In the genomic region with DNA sequence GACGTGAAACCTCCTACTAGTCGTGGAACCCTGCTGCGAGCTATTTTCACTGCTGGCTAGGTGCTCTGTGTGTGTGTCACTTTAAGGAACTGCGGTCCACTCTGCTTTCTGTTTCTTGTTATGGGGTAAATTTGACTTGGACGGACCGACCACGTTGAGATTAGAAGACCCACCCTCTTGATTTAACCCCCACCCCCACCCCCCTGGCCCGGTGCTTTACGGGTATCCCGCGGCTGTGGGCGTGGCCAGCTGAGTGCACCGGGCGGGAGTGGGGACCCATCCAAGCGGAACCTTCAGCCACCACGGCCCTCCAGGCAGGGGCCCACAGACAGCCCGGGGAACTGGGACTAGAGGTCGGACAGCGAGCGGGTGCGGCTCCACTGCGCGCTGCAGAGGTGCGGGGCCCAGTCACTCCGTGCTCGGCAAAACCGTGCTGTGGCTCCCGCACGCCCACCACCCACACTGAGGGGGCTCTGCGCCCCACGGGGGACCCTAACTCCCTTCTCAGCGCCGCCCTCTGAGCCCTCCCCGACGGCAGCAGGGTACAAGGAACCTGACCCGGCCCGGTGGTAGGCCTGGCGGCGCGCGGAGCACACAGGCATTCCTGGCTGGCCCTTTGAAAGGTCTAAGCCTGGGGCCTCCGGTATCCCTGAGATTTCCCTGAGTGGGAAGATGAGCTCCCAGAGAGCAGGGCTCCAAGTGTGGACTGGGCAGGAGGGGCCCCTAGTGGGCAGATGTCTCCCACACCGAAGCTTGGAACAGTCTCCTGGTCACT, we compare ENCODE assay signal across 8 mouse cellular contexts. TPM values are rescaled to one million over a fixed set of nuclear protein-coding genes. Genes with fewer than 3 reads are reported as not detected.
DNase-seq lines count a peak whose midpoint lies in the region; ATAC-seq and TF ChIP-seq lines count a peak whose summit lies in the region.

No protein-coding gene starts in this region.

- no peak for TF ChIP-seq POLR2A in ES-Bruce4 (IDR thresholded peaks at IDR 0.05; ENCODE audit: insufficient read depth, low read length)
- TF ChIP-seq POLR2A in bone marrow, adult 2 months (IDR thresholded peaks at IDR 0.05; ENCODE audit: borderline replicate concordance, control insufficient read depth, low read depth, low read length) = peak; percentile 28; the same call in 1 of the 2 replicates

- DNase-seq in forebrain, embryonic 11.5 days (ENCODE audit: low spot score) = peak; percentile 67
- peak; percentile 68 to 76 for DNase-seq in heart, postnatal 10 days
- DNase-seq in kidney, postnatal 25 days = peak; percentile 77 to 88
- peak; percentile 73 for DNase-seq in lung, postnatal 10 days
- peak; percentile 29 for DNase-seq in ovary, postnatal 10 days (ENCODE audit: low spot score)
- peak; percentile 58 for DNase-seq in urinary bladder, postnatal 25 days (ENCODE audit: low spot score)

- TF ChIP-seq CTCF in ES-Bruce4 (IDR thresholded peaks at IDR 0.05; ENCODE audit: low read depth, low read length) = no peak
- TF ChIP-seq CTCF in bone marrow, adult 2 months (IDR thresholded peaks at IDR 0.05; ENCODE audit: control insufficient read depth, insufficient read depth, low read length) = no peak

- peak overlapping the region; percentile 60 for H3K4me2 ChIP-seq in forebrain, embryonic 11.5 days (ENCODE audit: low read depth, low read length, severe bottlenecking)

- H3K27me3 ChIP-seq in ES-Bruce4 (ENCODE audit: control insufficient read depth, insufficient read depth, low read length, poor library complexity, severe bottlenecking) = no peaks in the 10 kb centered on the region
- H3K27me3 ChIP-seq in forebrain, embryonic 11.5 days (ENCODE audit: control insufficient read depth, insufficient read depth, low read length) = no peaks in the 10 kb centered on the region

- peaks cover 16% of the 10 kb centered on the region for H3K9me3 ChIP-seq in ES-Bruce4 (replicated peaks; ENCODE audit: control insufficient read depth, insufficient read depth, low read length, poor library complexity, severe bottlenecking)
- H3K9me3 ChIP-seq in forebrain, embryonic 11.5 days (ENCODE audit: control insufficient read depth, low read length) = no peaks in the 10 kb centered on the region; the same call in 1 of the 2 replicates

- intact Hi-C loops in heart, postnatal 10 days (cut with DNase I) = no loop called here

- H3K4me1 ChIP-seq in ES-Bruce4 (ENCODE audit: control insufficient read depth, insufficient read depth, low read length) = no peaks in the 10 kb centered on the region
- H3K4me1 ChIP-seq in bone marrow, adult 2 months (ENCODE audit: control insufficient read depth, insufficient read depth, low read length) = no peaks in the 10 kb centered on the region
- H3K4me1 ChIP-seq in forebrain, embryonic 11.5 days (replicated peaks; ENCODE audit: control insufficient read depth, insufficient read depth, low read length) = no peaks in the 10 kb centered on the region

- no peak for TF ChIP-seq EP300 in ES-Bruce4 (IDR thresholded peaks at IDR 0.05; ENCODE audit: insufficient read depth, low read depth, low read length)

- WGBS in bone marrow, adult 2 months = 19% methylated on average over 43 of the region's 43 CpGs
- WGBS in forebrain, embryonic 11.5 days = 14% methylated on average over 42 of the region's 43 CpGs

- no peak overlapping the region for H3K27ac ChIP-seq in ES-Bruce4 (ENCODE audit: insufficient read depth, low read length)
- H3K27ac ChIP-seq in bone marrow, adult 2 months (ENCODE audit: control insufficient read depth, insufficient read depth, low read depth, low read length, poor library complexity) = no peak overlapping the region
- H3K27ac ChIP-seq in forebrain, embryonic 11.5 days (ENCODE audit: low read depth, low read length) = no peak overlapping the region

- no peaks in the 10 kb centered on the region for H3K36me3 ChIP-seq in ES-Bruce4 (ENCODE audit: control insufficient read depth, insufficient read depth, low read length, poor library complexity, severe bottlenecking)
- no peaks in the 10 kb centered on the region for H3K36me3 ChIP-seq in forebrain, embryonic 11.5 days (ENCODE audit: control insufficient read depth, insufficient read depth, low read length)

- peak overlapping the region; percentile 63 for H3K9ac ChIP-seq in ES-Bruce4 (ENCODE audit: low read depth, poor library complexity, severe bottlenecking)
- peak overlapping the region; percentile 59 for H3K9ac ChIP-seq in forebrain, embryonic 11.5 days (ENCODE audit: low read length)

- H3K4me3 ChIP-seq in ES-Bruce4 (ENCODE audit: low read depth, low read length) = peak overlapping the region; percentile 74
- peak overlapping the region; percentile 49 for H3K4me3 ChIP-seq in bone marrow, adult 2 months (replicated peaks; ENCODE audit: control insufficient read depth, low read depth, low read length)
- peak overlapping the region; percentile 41 for H3K4me3 ChIP-seq in forebrain, embryonic 11.5 days (ENCODE audit: low read depth, low read length)

- peak; percentile 25 for ATAC-seq in forebrain, embryonic 11.5 days (replicated peaks; ENCODE audit: low FRiP score)

RNA-seq across cellular contexts. Expression of a gene that starts 54.0 kb away (rescaled TPM):
- not detected in 2 replicates for polyA plus RNA-seq in ES-Bruce4 (2011; ENCODE audit: insufficient read depth, insufficient read length, low read depth, missing spikeins)
- not detected in 2 replicates for polyA plus RNA-seq in bone marrow, adult 2 months (2011; ENCODE audit: insufficient read depth, insufficient read length, low replicate concordance, missing spikeins)
- polyA plus RNA-seq in forebrain, embryonic 11.5 days (2014; fragmentation: Nextera tagmentation; extraction: Ambion mirVana) = not detected in 2 replicates
- total RNA-seq in heart, postnatal 10 days (2021) = not detected

Comparison
In these comparisons a context has a peak if more than half of its experiments do, and no peak if none do; other contexts are left out.
1. DNase-seq: peak in every context shown above with its lines; median percentile 82 in kidney, postnatal 25 days; 73 in lung, postnatal 10 days; 72 in heart, postnatal 10 days; 67 in forebrain, embryonic 11.5 days; 58 in urinary bladder, postnatal 25 days; 29 in ovary, postnatal 10 days.